Mouse (Mus musculus) adrenal gland, adult 2 months (tissue): Measurements from ENCODE around the gene Ino80d. TPM values are rescaled to one million over a fixed set of nuclear protein-coding genes. Genes with fewer than 3 reads are reported as not detected.
A peak's percentile ranks its signal among the peaks of the same experiment; 100 is the strongest.

Experiments used
- DNase-seq: peaks from one replicate; pipeline ENCODE4 v3.0.0; 2021
- polyA plus RNA-seq: library from polyadenylated mRNA; depleted of rRNA; stranded (reverse); fragments of >200 nt; gene quantifications from 2 replicates; pipeline ENCODE4 v1.2.3, GENCODE M21; 2012
- total RNA-seq, 2 experiments: library from RNA; stranded (reverse); gene quantifications; 2 replicates each; pipeline ENCODE4 v1.2.3; 2021

The Ino80d gene
- total and polyA plus RNA-seq, 3 experiments = 10.7 to 32.6 (median 20.4) TPM

GRCm38 (mm10) chr1:63107614-63108327 lies 6.7 kb downstream of the Ino80d start:
- peak; percentile 47 for DNase-seq

- DNase-seq = no peak
Measured at GRCm38 (mm10) chr1:63102758-63103451, 11.6 kb downstream of the Ino80d start.

- DNase-seq = no peak
Measured at GRCm38 (mm10) chr1:63100196-63100595, 14.3 kb downstream of the Ino80d start.

- no peak for DNase-seq
Measured at GRCm38 (mm10) chr1:63098831-63099230, 15.6 kb downstream of the Ino80d start.

GRCm38 (mm10) chr1:63096071-63096470 lies 18.4 kb downstream of the Ino80d start:
- DNase-seq = no peak

GRCm38 (mm10) chr1:63089795-63090194 lies 24.7 kb downstream of the Ino80d start:
- DNase-seq = no peak

GRCm38 (mm10) chr1:63088614-63089013 lies 25.9 kb downstream of the Ino80d start:
- no peak for DNase-seq

GRCm38 (mm10) chr1:63080277-63080676 lies 34.2 kb downstream of the Ino80d start:
- DNase-seq = no peak

- no peak for DNase-seq
Measured at GRCm38 (mm10) chr1:63076383-63076782, 38.1 kb downstream of the Ino80d start.

GRCm38 (mm10) chr1:63071379-63071778 lies 43.1 kb downstream of the Ino80d start:
- no peak for DNase-seq

GRCm38 (mm10) chr1:63058361-63058760 lies 56.1 kb downstream of the Ino80d start:
- no peak for DNase-seq

GRCm38 (mm10) chr1:63057849-63058248 lies 56.6 kb downstream of the Ino80d start:
- no peak for DNase-seq

GRCm38 (mm10) chr1:63057318-63057717 lies 57.1 kb downstream of the Ino80d start:
- no peak for DNase-seq

GRCm38 (mm10) chr1:63055386-63055785 lies 59.1 kb downstream of the Ino80d start:
- peak; percentile 24 for DNase-seq

GRCm38 (mm10) chr1:63050866-63051265 lies 63.6 kb downstream of the Ino80d start:
- DNase-seq = no peak

GRCm38 (mm10) chr1:63049977-63050376 lies 64.5 kb downstream of the Ino80d start:
- DNase-seq = peak; percentile 19

GRCm38 (mm10) chr1:63047983-63048382 lies 66.5 kb downstream of the Ino80d start:
- no peak for DNase-seq

GRCm38 (mm10) chr1:63032929-63033328 lies 81.5 kb downstream of the Ino80d start:
- no peak for DNase-seq

GRCm38 (mm10) chr1:63019916-63020315 lies 94.6 kb downstream of the Ino80d start:
- no peak for DNase-seq

- DNase-seq = no peak
Measured at GRCm38 (mm10) chr1:63005013-63005646, 109.3 kb downstream of the Ino80d start.

- DNase-seq = no peak
Measured at GRCm38 (mm10) chr1:63001874-63002273, 112.6 kb downstream of the Ino80d start.

GRCm38 (mm10) chr1:62993348-62993747 lies 121.1 kb downstream of the Ino80d start:
- DNase-seq = no peak

- no peak for DNase-seq
Measured at GRCm38 (mm10) chr1:62992648-62993047, 121.8 kb downstream of the Ino80d start.
